Mouse (Mus musculus) ES-CJ7 (cell line): ENCODE results near the gene Sergef.

ENCODE experiments used
- DNase-seq: peaks from one replicate; pipeline ENCODE4 v3.0.0; 2011; ENCODE audit warnings: low read depth, low spot score

Gene Sergef

GRCm38 (mm10) chr7:46448922-46449645 is 190.5 kb downstream of the Sergef start:
- peak; percentile 16 for DNase-seq

- DNase-seq = no peak
Observed at GRCm38 (mm10) chr7:46447473-46448165, 192.0 kb downstream of the Sergef start.

GRCm38 (mm10) chr7:46445896-46446295 is 193.7 kb downstream of the Sergef start:
- no peak for DNase-seq

GRCm38 (mm10) chr7:46443163-46443562 is 196.4 kb downstream of the Sergef start:
- no peak for DNase-seq

- no peak for DNase-seq
Observed at GRCm38 (mm10) chr7:46438537-46439141, 201.0 kb downstream of the Sergef start.

GRCm38 (mm10) chr7:46435833-46436232 is 203.8 kb downstream of the Sergef start:
- no peak for DNase-seq

- DNase-seq = no peak
Observed at GRCm38 (mm10) chr7:46433874-46434273, 205.7 kb downstream of the Sergef start.

GRCm38 (mm10) chr7:46425012-46425411 is 214.6 kb downstream of the Sergef start:
- no peak for DNase-seq

- no peak for DNase-seq
Observed at GRCm38 (mm10) chr7:46423951-46424350, 215.7 kb downstream of the Sergef start.

GRCm38 (mm10) chr7:46422764-46423412 is 216.7 kb downstream of the Sergef start:
- peak; percentile 22 for DNase-seq

- no peak for DNase-seq
Observed at GRCm38 (mm10) chr7:46422052-46422763, 217.4 kb downstream of the Sergef start.

GRCm38 (mm10) chr7:46421535-46421934 is 218.1 kb downstream of the Sergef start:
- no peak for DNase-seq

GRCm38 (mm10) chr7:46418102-46418622 is 221.4 kb downstream of the Sergef start:
- no peak for DNase-seq

GRCm38 (mm10) chr7:46417467-46417866 is 222.1 kb downstream of the Sergef start:
- no peak for DNase-seq

GRCm38 (mm10) chr7:46415818-46416425 is 223.7 kb downstream of the Sergef start:
- no peak for DNase-seq

GRCm38 (mm10) chr7:46413959-46414725 is 225.5 kb downstream of the Sergef start:
- DNase-seq = no peak

GRCm38 (mm10) chr7:46412823-46413222 is 226.8 kb downstream of the Sergef start:
- no peak for DNase-seq

- DNase-seq = no peak
Observed at GRCm38 (mm10) chr7:46410727-46411126, 228.9 kb downstream of the Sergef start.

- no peak for DNase-seq
Observed at GRCm38 (mm10) chr7:46409204-46409789, 230.3 kb downstream of the Sergef start.

- DNase-seq = no peak
Observed at GRCm38 (mm10) chr7:46408606-46409005, 231.0 kb downstream of the Sergef start.
